Mouse (Mus musculus): ENCODE data around the gene BC024978.

DNA sequence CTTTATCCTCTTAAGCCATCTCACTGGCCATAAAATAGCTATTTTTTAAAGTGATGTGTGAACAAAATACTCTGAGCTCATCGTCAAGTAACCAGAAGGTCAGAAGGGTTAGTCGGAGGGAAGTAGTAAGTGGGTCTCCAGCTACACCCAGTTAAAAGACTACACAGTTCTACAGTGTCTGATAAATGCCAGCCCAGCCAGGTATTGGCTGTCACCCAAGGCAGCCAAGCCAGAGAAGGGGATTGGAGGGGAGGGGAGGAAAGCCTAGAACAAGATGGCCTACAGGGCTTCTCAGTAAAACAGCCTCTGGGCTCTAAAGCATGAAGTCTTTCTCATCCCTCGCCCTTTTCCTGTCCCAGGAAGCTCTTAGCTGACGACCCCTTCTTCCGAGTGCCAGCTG is 54.3 kb downstream of the BC024978 start:
- TF ChIP-seq EP300 (optimal IDR thresholded peaks at IDR 0.05) (no peak), CTCF (IDR thresholded peaks at IDR 0.05; ENCODE audit: low read depth) (no peak)

Data from stomach, postnatal 0 days (tissue).